Mouse (Mus musculus): ENCODE data around the gene Ly9.

Gene Ly9

GRCm38 (mm10) chr1:171607176-171607575 lies at the start of gene Ly9:
Gene Ly9 (minus strand): TSS chr1:171607410.
- no peak for DNase-seq (ENCODE audit: low read depth)

DNA sequence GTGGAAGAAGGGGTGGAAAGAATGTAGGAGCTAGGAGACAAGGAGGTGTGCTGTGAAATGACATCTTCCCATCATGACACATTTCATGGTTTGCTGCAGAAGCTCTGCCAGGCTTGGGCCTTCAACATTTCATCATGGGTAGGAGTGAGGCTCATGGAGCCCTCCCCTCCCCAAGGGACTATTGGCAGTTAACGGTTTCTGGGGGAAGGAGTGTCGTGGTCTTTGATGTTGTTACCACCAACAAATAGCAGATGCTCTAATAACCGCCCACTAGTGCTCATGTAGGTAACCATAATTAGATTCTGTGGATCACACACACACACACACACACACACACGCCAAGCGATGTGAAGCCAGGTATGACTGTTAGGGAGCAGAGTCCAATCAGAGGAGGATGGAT lies 45.5 kb upstream of the Ly9 start, which contains the start of gene Slamf7:
Gene Slamf7, minus strand, starts transcription at position 302 of the 400 bp plus-strand sequence.
- DNase-seq (ENCODE audit: low read depth) = no peak

DNA sequence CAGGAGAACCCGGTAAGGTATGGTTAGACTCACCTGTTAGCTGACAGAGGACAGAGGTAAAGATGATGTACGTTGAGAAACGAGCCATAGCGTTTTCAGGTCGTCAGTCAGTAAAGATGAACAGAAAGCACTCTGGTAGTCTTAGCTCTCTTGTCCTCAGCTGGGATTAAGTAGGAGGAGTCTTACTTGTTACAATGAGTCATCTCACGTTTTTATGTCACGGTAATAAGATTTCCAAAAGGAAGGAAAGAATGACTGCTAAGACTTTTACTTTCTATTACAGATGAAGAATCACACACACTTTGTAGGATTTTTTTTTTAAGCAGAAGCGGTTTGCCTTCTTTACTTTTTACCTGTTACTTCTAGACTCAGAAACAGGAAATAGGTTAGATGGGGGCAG lies 41.6 kb upstream of the Ly9 start:
- DNase-seq (ENCODE audit: low read depth) = no peak

GRCm38 (mm10) chr1:171647716-171648115 lies 40.5 kb upstream of the Ly9 start:
- no peak for DNase-seq (ENCODE audit: low read depth)

DNA sequence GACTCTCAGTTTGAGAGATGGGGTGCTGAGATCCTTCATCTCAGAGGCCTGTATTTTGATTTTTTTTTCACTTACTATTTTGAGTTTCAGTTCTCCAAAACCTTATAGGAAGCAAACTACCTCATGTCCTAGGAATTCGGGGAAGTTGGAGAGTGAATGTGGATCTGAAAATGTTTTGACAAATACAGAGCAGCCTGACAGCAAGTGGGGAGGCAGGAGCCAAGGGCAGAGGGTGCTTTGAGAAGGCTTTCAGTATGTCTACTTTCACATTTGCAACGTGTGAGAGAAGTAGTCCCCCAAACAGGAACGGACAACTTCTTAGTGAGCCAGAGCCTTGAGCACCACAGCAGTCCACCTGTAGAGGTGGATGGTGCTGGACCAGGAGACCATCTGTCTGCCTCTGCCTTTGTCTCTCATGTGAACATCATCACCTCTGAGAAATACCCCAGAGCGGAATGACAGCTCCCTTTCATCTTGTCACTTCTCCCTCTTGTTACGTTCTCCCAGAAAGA lies 39.3 kb upstream of the Ly9 start:
- DNase-seq (ENCODE audit: low read depth) = no peak

GRCm38 (mm10) chr1:171643612-171644011 lies 36.4 kb upstream of the Ly9 start:
- peak; percentile 72 for DNase-seq (ENCODE audit: low read depth)

- no peak for DNase-seq (ENCODE audit: low read depth)
These were observed 33.6 kb upstream of the Ly9 start for GRCm38 (mm10) chr1:171640796-171641195.

GRCm38 (mm10) chr1:171638686-171639085 lies 31.5 kb upstream of the Ly9 start:
- no peak for DNase-seq (ENCODE audit: low read depth)

- no peak for DNase-seq (ENCODE audit: low read depth)
These were observed 29.9 kb upstream of the Ly9 start for GRCm38 (mm10) chr1:171637101-171637500.

- DNase-seq (ENCODE audit: low read depth) = no peak
These were observed 28.5 kb upstream of the Ly9 start for GRCm38 (mm10) chr1:171635696-171636095.

GRCm38 (mm10) chr1:171631447-171631846 lies 24.2 kb upstream of the Ly9 start:
- DNase-seq (ENCODE audit: low read depth) = no peak

GRCm38 (mm10) chr1:171630912-171631311 lies 23.7 kb upstream of the Ly9 start:
- DNase-seq (ENCODE audit: low read depth) = no peak

DNA sequence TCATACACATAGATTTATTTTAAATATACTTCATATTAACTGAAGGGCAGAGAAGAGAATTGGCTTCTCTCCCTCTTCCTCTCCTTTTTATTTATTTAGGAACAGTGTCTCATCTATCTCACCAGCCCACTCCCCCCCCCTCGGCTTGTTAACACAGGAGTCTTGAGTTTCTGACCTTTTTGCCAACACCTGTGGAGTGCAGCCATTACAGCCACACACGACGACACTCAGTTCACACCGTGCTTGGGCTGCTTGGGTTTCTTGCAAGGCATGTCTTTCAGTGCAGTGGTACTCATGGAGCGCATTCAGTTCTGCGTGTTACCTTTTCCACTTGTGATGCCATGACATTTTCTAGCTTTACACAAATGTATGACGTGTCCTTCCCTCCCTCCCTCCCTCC lies 22.8 kb upstream of the Ly9 start:
- DNase-seq (ENCODE audit: low read depth) = no peak

- no peak for DNase-seq (ENCODE audit: low read depth)
These were observed 22.0 kb upstream of the Ly9 start for GRCm38 (mm10) chr1:171629168-171629567.

GRCm38 (mm10) chr1:171627801-171628200 lies 20.6 kb upstream of the Ly9 start:
- no peak for DNase-seq (ENCODE audit: low read depth)

- DNase-seq (ENCODE audit: low read depth) = no peak
These were observed 12.9 kb upstream of the Ly9 start for GRCm38 (mm10) chr1:171620091-171620490.

DNA sequence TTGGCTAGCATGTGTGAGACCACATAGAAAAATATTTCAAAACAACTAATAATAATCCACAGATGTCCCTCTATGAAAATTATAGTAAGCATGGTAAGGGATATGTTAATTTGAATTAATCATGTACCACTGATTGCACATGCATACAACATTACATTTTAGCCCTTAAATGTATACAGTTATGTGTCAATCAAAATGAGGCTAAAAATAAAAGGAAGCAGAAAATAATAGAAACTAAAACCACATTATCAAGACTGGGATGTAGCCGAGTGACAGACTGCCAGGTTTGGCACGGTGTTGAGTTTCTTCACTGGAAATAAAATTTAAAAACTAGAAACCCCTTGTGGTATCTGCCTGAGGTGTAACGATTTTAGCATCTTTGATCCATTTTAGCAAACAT lies 12.4 kb upstream of the Ly9 start:
- no peak for DNase-seq (ENCODE audit: low read depth)

DNA sequence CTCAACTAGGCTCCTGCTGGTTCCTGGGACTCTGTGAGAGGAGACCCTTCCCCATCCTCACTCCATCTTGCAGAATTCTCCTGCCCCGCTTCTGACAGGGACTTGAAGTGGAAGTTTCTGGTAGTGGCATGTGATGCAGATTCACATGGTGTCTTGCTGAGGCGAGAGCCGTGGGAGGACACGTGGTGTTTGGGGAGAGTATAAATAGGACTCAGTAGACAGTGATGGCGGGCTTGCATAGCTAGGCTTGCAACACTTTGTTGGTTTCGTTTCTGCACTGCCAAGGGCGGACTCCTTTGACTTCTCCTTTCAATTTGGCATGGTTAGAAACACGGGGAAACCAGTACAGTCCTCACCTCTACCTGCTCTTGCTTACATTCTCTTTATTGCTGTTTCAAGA lies 11.8 kb upstream of the Ly9 start:
- DNase-seq (ENCODE audit: low read depth) = no peak

DNA sequence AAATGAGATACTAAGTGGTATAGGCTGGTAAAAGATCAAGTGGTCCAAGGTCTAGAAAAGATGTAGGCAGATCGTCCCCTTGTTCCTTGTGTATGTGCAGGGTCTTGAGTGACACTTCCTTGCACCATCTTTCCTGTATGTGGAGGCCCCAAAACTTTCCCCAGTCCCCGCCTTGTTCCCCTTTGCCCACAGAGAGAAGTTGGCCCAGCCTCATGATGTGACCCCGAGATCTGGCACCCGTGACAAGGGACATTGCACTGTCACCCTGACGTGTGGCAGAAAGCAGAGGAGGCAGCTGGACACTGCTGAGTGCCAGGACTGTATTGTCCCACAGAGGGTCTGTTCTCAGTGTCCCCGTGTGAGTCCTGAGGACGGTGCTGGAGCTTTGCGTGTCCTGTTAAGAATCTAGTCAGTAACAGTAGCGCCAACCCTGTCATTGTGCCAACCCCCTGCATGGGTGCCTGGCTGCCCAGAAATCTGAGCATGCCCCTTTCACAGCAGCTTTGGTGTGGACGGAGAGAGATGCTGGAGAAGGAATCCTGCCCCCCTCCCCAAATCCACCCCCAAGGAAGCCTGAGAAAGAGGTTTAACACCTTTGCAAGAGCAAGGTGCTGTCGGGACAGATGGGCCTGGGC lies 9.8 kb upstream of the Ly9 start:
- DNase-seq (ENCODE audit: low read depth) = no peak

DNA sequence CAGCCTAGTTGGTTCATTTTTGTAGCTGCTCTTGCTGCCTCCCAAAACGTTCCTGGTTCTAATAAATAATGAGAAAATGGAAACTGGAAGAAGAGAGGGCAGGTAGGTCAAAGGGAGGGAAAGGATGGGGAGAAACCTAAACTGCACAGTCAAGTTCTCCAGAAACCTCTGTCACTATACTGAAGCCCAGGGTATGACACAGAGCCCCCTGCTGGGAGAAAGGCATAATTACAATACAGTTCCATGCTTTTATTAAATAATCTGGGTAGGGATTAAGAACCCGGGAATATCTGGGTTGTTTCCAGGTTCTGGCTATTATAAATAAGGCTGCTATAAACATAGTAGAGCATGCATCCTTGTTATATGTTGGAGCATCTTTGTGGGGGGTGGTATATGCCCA lies 6.8 kb upstream of the Ly9 start:
- DNase-seq (ENCODE audit: low read depth) = peak; percentile 13

- peak; percentile 28 for DNase-seq (ENCODE audit: low read depth)
These were observed 3.6 kb upstream of the Ly9 start for GRCm38 (mm10) chr1:171610781-171611180.

GRCm38 (mm10) chr1:171610026-171610425 lies 2.8 kb upstream of the Ly9 start:
- peak; percentile 46 for DNase-seq (ENCODE audit: low read depth)

DNA sequence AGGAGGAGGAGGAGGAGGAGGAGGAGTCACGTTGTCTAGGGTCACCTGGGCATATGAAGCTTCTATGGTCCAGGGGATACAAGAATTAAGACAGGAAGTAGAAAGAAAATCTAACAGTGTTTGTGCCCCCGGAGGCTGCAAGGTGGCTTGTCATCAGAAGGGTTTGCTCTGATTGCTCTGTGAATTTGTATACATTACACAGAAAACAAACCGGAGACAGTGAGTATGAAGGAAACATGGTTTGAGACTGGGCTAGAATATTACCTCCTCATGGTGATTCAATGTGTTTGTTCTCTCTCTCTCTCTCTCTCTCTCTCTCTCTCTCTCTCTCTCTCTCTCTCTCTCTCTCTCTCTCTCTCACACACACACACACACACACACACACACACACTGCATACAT lies 554 bp downstream of the Ly9 start:
- no peak for DNase-seq (ENCODE audit: low read depth)

GRCm38 (mm10) chr1:171604686-171605085 lies 2.5 kb downstream of the Ly9 start:
- DNase-seq (ENCODE audit: low read depth) = no peak
